Mouse (Mus musculus) midbrain, embryonic 14.5 days (tissue): ENCODE measurements at regions not wholly inside any gene's neighbourhood (a gene's known extent, or its start where the extent isn't known, plus 50 kb on each side); places are given as distances from the start of the nearest gene placed in this dataset.

Source experiments
- ATAC-seq: fragments of 200-750 bp; cut with Nextera tagmentation; 2 replicates; pipeline ENCODE4 v1.8.0; 2017; ENCODE audit warnings: moderate number of reproducible peaks, moderate library complexity; ENCODE audit not compliant: low FRiP score, low TSS enrichment
- DNase-seq: peaks from one replicate; pipeline ENCODE4 v3.0.0-alpha.2; 2015
- H3K27ac ChIP-seq: fragments of 300-500 bp; sonication (generic); replicated peaks from 2 replicates; pipeline ENCODE4 v1.5.1; 2014; ENCODE audit warnings: mild to moderate bottlenecking, low read depth, low read length, moderate library complexity
- H3K27me3 ChIP-seq: fragments of 300-500 bp; sonication (generic); 2 replicates; pipeline ENCODE4 v1.6.1; 2014; ENCODE audit warnings: low read length, control low read depth, mixed read lengths; ENCODE audit not compliant: control insufficient read depth, insufficient read depth
- H3K36me3 ChIP-seq: fragments of 300-500 bp; sonication (generic); 2 replicates; pipeline ENCODE4 v1.6.1; 2014; ENCODE audit warnings: low read length, control low read depth; ENCODE audit not compliant: control insufficient read depth, insufficient read depth
- H3K4me1 ChIP-seq: fragments of 300-500 bp; sonication (generic); 2 replicates; pipeline ENCODE4 v1.6.1; 2014; ENCODE audit warnings: mild to moderate bottlenecking, antibody characterized with exemption, low read length, control low read depth; ENCODE audit not compliant: control insufficient read depth, insufficient read depth
- H3K4me2 ChIP-seq: fragments of 300-500 bp; sonication (generic); 2 replicates; pipeline ENCODE4 v1.6.1; 2014; ENCODE audit warnings: mild to moderate bottlenecking, low read length, moderate library complexity
- H3K4me3 ChIP-seq: fragments of 300-500 bp; sonication (generic); replicated peaks from 2 replicates; pipeline ENCODE4 v1.5.1; 2014; ENCODE audit warnings: low read depth, low read length
- H3K9ac ChIP-seq: fragments of 300-500 bp; sonication (generic); replicated peaks from 2 replicates; pipeline ENCODE4 v1.6.1; 2014; ENCODE audit warnings: mild to moderate bottlenecking, low read length, moderate library complexity
- H3K9me3 ChIP-seq: fragments of 300-500 bp; sonication (generic); 2 replicates; pipeline ENCODE4 v1.6.1; 2016; ENCODE audit warnings: low read length, control low read depth, mixed read lengths; ENCODE audit not compliant: control insufficient read depth
- WGBS: fragments of 180-500 bp; shearing (Covaris S2); extraction: QIAGEN DNeasy Blood & Tissue Kit; methylation state at CpG from one replicate; pipeline ENCODE4 v1.1.7; 2014; 5-methylcytosine and 5-hydroxymethylcytosine counted together

DNA sequence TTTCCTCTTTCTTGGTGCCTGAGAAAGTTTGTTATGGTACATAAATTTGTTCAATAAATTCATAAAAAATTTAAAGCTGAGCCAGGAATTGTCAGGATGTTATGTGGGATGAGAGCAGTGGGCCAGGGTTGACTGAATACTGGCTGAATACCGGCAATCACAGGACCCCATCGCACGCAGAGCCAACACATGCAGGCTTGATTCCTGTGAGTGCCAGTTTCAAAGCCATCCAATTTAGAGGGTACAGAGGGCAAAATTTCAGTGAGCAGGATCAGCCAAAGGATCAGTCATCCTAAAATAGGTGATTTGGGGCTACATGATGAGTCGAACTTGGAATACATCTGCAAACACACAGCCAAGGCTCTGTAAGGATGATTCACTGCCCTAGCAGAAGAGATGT, 583.6 kb upstream of the Nectin3 start:
- 94% methylated on average over 4 of the region's 4 CpGs for WGBS
- no peak overlapping the region for H3K9ac ChIP-seq

DNA sequence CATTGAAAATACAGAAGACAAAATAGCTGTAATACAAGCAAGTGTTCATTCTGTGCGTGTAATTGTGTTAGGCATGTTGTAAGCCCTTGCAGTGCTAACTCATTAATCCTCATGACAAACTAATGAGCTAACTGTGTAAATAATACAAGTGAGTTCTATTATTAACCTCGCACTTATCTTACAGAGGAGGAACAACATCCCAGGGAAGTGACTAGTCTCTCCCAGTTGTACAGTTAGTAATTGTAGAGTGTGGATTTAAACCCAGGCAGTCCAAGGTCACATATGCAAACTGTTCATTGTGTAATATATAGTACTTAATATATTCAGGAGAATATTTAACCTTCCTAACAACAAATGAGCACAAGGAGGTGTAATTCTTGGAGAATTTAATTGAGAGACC, 582.0 kb upstream of the Nectin3 start:
- DNase-seq (no peak), ATAC-seq (no peak)
- H3K36me3 ChIP-seq, result no peaks in the 10 kb centered on the region
- no peak overlapping the region for H3K4me3 ChIP-seq
- no peak overlapping the region for H3K27ac ChIP-seq
- H3K4me1 ChIP-seq, result no peaks in the 10 kb centered on the region
- H3K4me2 ChIP-seq, result no peak overlapping the region
- H3K27me3 ChIP-seq, result no peaks in the 10 kb centered on the region
- no peaks in the 10 kb centered on the region for H3K9me3 ChIP-seq
- WGBS, result 77% methylated on average over 2 of the region's 2 CpGs
- H3K9ac ChIP-seq, result no peak overlapping the region

More for the DNA sequence above, 583.6 kb upstream of the Nectin3 start:
- Histone ChIP-seq H3K4me3 (no peak overlapping the region), H3K9me3 (no peaks in the 10 kb centered on the region), H3K4me1 (no peaks in the 10 kb centered on the region), H3K4me2 (no peak overlapping the region), H3K27ac (no peak overlapping the region), H3K27me3 (no peaks in the 10 kb centered on the region), H3K36me3 (no peaks in the 10 kb centered on the region)
- DNase-seq (no peak), ATAC-seq (no peak)

DNA sequence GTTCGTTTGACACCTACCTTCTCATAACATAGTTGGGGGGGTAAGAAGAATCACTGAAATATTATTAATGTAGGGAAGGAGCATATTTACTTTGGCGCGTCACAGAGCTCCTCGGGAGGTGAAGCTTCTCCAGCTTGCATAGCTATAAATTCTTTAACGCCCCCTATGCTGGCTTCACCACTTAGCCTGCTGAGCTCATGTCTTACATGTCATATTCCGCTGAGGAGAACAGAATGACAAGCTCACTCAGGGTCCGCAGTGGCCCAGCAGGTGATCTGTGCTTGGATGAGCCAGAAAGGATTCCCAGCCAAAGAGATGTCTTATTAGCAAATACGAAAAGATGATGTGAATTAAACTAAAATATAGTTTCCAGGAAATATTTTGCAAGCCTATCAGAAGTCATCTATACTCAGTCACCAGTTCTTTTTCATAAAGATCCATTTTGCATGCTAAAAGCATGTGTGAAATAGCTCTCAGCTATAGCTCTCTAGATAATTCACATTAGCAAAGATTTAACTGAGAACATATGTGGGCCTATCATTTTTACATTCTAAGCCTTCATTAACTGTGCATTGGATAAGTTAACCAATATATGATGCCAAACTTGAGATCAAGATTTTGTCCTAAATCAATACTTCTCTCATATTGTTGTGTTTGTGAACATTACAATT, 561.1 kb upstream of the Nectin3 start:
- no peaks in the 10 kb centered on the region for H3K9me3 ChIP-seq
- no peaks in the 10 kb centered on the region for H3K4me1 ChIP-seq
- no peak overlapping the region for H3K4me3 ChIP-seq
- no peaks in the 10 kb centered on the region for H3K36me3 ChIP-seq
- no peaks in the 10 kb centered on the region for H3K27me3 ChIP-seq
- 70% methylated on average over 8 of the region's 8 CpGs for WGBS
- no peak overlapping the region for H3K27ac ChIP-seq
- H3K4me2 ChIP-seq, result no peak overlapping the region
- no peak overlapping the region for H3K9ac ChIP-seq
- ATAC-seq, result no peak; the same call in 1 of the 2 replicates
- peak; percentile 13 for DNase-seq

DNA sequence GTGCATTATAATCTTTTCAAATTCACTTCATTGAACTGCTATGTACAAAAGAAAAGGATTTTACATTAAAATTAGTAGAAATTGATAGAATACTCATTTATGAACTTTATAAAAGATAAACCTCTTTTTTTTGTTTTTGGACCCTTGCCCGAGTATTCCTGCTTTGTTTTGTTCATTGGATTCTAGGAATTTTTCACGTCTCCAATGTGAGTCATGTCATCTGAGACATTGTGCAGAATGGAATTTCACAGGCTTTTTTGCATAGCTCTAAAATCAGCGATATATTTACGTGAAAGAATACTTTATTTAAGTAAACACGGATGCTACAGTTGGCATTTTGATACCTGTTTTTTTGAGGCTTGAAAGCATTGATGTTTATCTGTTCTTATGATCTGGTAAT, 560.5 kb upstream of the Nectin3 start:
- Histone ChIP-seq H3K36me3 (no peaks in the 10 kb centered on the region), H3K27ac (no peak overlapping the region), H3K27me3 (no peaks in the 10 kb centered on the region), H3K9me3 (no peaks in the 10 kb centered on the region), H3K4me2 (no peak overlapping the region), H3K4me3 (no peak overlapping the region), H3K9ac (no peak overlapping the region), H3K4me1 (no peaks in the 10 kb centered on the region)
- DNase-seq (no peak), ATAC-seq (no peak)
- 86% methylated on average over 5 of the region's 5 CpGs for WGBS

DNA sequence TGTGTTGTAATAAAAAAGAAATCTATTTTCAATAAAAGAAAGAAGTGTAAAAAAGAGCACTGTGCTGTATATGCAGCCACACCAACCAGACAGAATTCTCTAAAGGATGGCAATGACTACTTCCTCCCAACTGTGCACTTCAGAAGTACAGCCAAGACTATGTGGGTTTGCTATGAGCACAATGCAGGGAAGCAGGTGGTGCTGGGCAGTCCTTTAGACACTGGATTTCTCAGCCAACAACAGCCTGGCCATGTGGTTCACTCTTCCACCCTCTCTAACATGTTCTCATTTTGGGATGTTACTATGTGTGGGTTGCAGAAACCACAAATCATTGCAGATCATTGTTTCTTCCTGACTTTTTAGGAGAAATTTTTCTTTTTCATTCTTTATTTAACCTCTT, 527.6 kb upstream of the Nectin3 start:
- DNase-seq, result no peak

DNA sequence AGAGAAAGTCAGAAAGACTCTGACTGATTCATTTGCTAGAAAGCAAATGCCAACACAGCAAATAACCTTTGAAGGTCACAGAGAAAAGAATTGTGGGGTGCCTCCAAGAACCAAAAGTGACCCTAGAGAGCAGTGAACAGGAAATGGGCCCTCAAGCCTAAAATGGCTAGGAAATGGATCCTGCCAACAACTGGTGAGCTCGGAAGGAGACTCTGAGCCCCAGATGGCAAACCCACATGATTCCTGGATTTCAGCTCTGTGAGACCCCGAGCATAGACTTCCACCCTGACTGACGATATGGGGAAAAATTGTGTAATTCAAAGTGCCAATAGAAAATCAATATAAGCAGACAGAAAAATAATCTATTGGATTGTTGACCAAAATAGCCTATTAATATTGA, 519.2 kb upstream of the Nectin3 start:
- Histone ChIP-seq H3K27ac (no peak overlapping the region), H3K36me3 (no peaks in the 10 kb centered on the region), H3K4me2 (no peak overlapping the region), H3K9me3 (no peaks in the 10 kb centered on the region), H3K4me3 (no peak overlapping the region), H3K27me3 (no peaks in the 10 kb centered on the region), H3K9ac (no peak overlapping the region), H3K4me1 (no peaks in the 10 kb centered on the region)
- DNase-seq (no peak), ATAC-seq (no peak)
- 83% methylated on average over 3 of the region's 3 CpGs for WGBS

More for the DNA sequence above, 527.6 kb upstream of the Nectin3 start:
- no peaks in the 10 kb centered on the region for H3K4me1 ChIP-seq
- no peak for ATAC-seq
- no peaks in the 10 kb centered on the region for H3K27me3 ChIP-seq
- H3K36me3 ChIP-seq, result no peaks in the 10 kb centered on the region
- no peak overlapping the region for H3K4me2 ChIP-seq
- no peaks in the 10 kb centered on the region for H3K9me3 ChIP-seq
- H3K9ac ChIP-seq, result no peak overlapping the region
- H3K4me3 ChIP-seq, result no peak overlapping the region
- H3K27ac ChIP-seq, result no peak overlapping the region

DNA sequence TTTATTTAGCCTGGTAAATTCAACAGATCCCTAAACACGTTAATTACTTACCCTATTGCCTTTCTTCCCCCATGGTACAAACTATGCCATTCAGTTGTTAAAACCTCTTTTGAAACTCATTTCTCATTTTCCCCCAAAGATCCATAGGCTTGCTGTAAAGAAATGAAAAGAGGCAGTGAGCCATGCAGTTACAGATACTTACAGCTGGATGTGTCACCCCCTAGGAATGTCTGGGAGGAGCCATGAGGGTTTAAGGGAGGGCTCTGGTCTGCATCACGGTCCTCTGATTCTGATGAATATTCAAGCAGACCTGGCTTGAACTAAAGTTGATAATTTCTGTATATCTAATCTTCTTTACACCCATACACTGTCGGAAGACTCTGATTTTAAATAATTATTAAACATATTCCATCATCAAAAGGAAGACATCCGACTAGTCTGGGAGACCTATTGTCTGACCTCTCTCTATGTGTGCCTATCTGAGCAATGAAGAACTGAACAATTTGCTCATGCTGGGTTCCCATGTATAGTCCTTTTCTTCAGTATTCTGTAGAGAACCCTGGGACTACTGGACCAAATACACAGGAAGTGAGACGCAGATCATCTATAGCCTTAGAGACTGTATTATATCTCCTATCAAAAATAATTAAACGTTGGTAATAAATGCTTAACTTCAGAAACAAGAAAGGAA, 484.7 kb upstream of the Nectin3 start:
- Histone ChIP-seq H3K9ac (no peak overlapping the region), H3K27me3 (no peaks in the 10 kb centered on the region), H3K4me1 (no peaks in the 10 kb centered on the region), H3K27ac (no peak overlapping the region), H3K4me3 (no peak overlapping the region), H3K36me3 (no peaks in the 10 kb centered on the region), H3K9me3 (no peaks in the 10 kb centered on the region), H3K4me2 (no peak overlapping the region)
- DNase-seq, result peak; percentile 4
- 41% methylated on average over 6 of the region's 6 CpGs for WGBS
- ATAC-seq, result no peak

DNA sequence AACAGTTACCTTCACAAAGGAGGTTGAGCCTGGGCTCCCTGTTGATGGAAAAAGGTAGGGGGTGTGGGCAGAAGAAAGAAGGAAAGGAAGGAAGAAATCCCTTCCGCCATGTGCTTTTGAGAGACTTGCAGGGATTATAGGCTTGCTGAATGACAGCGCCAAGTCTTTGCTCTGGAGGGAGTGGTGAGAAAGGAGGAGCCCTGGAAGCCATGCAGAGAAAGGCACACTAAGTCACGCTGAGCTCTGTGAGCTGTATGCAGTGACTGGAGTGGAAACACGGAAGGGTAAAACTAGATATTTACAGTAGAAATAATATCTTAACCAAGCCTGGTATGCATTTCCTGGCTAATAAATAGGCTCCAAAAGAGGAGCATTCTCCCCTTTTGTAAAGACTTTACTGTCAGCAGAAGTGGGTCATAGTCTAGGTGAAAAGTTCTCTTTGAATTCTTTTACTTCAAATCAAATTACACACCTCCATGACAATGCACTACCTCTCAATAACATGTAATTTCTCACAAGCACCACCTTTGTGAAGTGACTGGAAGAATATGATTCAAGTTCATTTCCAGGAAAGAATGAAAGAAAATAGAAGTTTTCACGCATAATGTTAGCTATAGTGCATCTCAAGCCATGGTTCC, 484.1 kb upstream of the Nectin3 start:
- H3K9me3 ChIP-seq, result no peaks in the 10 kb centered on the region
- H3K36me3 ChIP-seq, result no peaks in the 10 kb centered on the region
- no peaks in the 10 kb centered on the region for H3K27me3 ChIP-seq
- DNase-seq (no peak), ATAC-seq (no peak)
- H3K4me3 ChIP-seq, result no peak overlapping the region
- WGBS, result 30% methylated on average over 5 of the region's 5 CpGs
- no peak overlapping the region for H3K9ac ChIP-seq
- H3K4me2 ChIP-seq, result no peak overlapping the region
- H3K4me1 ChIP-seq, result no peaks in the 10 kb centered on the region
- H3K27ac ChIP-seq, result no peak overlapping the region

DNA sequence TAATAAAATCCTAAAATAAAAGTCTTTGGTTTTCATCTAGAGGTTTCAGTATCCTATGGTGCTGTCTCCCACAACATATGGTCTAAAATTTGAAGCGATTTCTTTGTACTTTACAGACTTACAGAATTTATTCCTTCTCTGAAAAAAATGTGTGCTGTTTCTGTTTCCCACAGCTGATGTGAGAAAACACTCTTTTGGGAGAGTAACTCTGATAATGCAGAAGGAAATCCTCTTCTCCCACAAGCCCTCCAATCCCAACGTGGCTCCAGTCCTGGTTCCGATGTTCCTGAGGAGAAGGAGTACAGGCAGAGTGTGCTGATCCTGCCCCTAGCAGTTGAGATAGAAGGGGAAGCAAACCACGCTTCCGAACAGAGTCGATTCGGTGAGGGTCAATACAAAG, 467.4 kb upstream of the Nectin3 start:
- WGBS, result 90% methylated on average over 7 of the region's 7 CpGs
- Histone ChIP-seq H3K27me3 (no peaks in the 10 kb centered on the region), H3K9me3 (no peaks in the 10 kb centered on the region), H3K4me3 (no peak overlapping the region), H3K36me3 (no peaks in the 10 kb centered on the region), H3K4me2 (no peak overlapping the region), H3K4me1 (no peaks in the 10 kb centered on the region), H3K9ac (no peak overlapping the region), H3K27ac (no peak overlapping the region)
- no peak for ATAC-seq
- DNase-seq, result no peak
